Mouse (Mus musculus) brain, embryonic 14.5 days (tissue): ENCODE measurements at regions not wholly inside any gene's neighbourhood (a gene's known extent, or its start where the extent isn't known, plus 50 kb on each side); places are given as distances from the start of the nearest gene placed in this dataset.

Source experiments
- DNase-seq: peaks from one replicate; pipeline ENCODE4 v3.0.0-alpha.2; 2011; ENCODE audit warnings: low read depth
- CTCF ChIP-seq: fragments of 200-500 bp; IDR thresholded peaks from 2 replicates; pipeline ENCODE4 v1.5.1; 2012; ENCODE audit warnings: inconsistent platforms, mild to moderate bottlenecking, moderate library complexity, borderline replicate concordance; ENCODE audit not compliant: insufficient read depth, insufficient read length; ENCODE audit errors: extremely low read depth
- POLR2A ChIP-seq: fragments of 200-500 bp; IDR thresholded peaks from 2 replicates; pipeline ENCODE4 v1.6.1; 2012; ENCODE audit warnings: mild to moderate bottlenecking, inconsistent platforms, borderline replicate concordance; ENCODE audit not compliant: poor library complexity, insufficient read depth, insufficient read length, severe bottlenecking; ENCODE audit errors: extremely low read depth

- peak; percentile 87 for DNase-seq
These were observed 57.6 kb upstream of the D1Pas1 start for GRCm38 (mm10) chr1:186909518-186910105.

GRCm38 (mm10) chr1:186909073-186909472, 58.1 kb upstream of the D1Pas1 start:
- peak; percentile 83 for DNase-seq
- TF ChIP-seq CTCF = no peak

More at GRCm38 (mm10) chr1:186909518-186910105, 57.6 kb upstream of the D1Pas1 start:
- no peak for TF ChIP-seq POLR2A
- no peak for TF ChIP-seq CTCF

- TF ChIP-seq CTCF (no peak), POLR2A (no peak)
- DNase-seq = no peak
These were observed 59.6 kb upstream of the D1Pas1 start for GRCm38 (mm10) chr1:186907409-186908170.

- no peak for DNase-seq
- TF ChIP-seq POLR2A (no peak), CTCF (no peak)
These were observed 61.3 kb upstream of the D1Pas1 start for GRCm38 (mm10) chr1:186905942-186906341.

GRCm38 (mm10) chr1:186901548-186901947, 65.7 kb upstream of the D1Pas1 start:
- TF ChIP-seq CTCF (no peak), POLR2A (no peak)

GRCm38 (mm10) chr1:186898203-186898602, 69.0 kb upstream of the D1Pas1 start:
- DNase-seq = peak; percentile 31
- no peak for TF ChIP-seq POLR2A
- no peak for TF ChIP-seq CTCF

More at GRCm38 (mm10) chr1:186901548-186901947, 65.7 kb upstream of the D1Pas1 start:
- DNase-seq = no peak

GRCm38 (mm10) chr1:186889584-186889852, 77.7 kb upstream of the D1Pas1 start:
- no peak for DNase-seq
- TF ChIP-seq CTCF (no peak), POLR2A (no peak)

GRCm38 (mm10) chr1:186888767-186889583, 78.2 kb upstream of the D1Pas1 start:
- TF ChIP-seq CTCF = no peak
- no peak for TF ChIP-seq POLR2A
- DNase-seq = peak; percentile 80

GRCm38 (mm10) chr1:186887127-186887526, 80.1 kb upstream of the D1Pas1 start:
- peak; percentile 78 for DNase-seq
- TF ChIP-seq POLR2A = no peak
- no peak for TF ChIP-seq CTCF

- peak; percentile 7 for DNase-seq
- TF ChIP-seq CTCF (no peak), POLR2A (no peak)
These were observed 86.8 kb upstream of the D1Pas1 start for GRCm38 (mm10) chr1:186880391-186880790.

GRCm38 (mm10) chr1:186860608-186861444, 106.4 kb upstream of the D1Pas1 start:
- TF ChIP-seq POLR2A (no peak), CTCF (no peak)

GRCm38 (mm10) chr1:186858285-186858684, 108.9 kb upstream of the D1Pas1 start:
- DNase-seq = no peak
- TF ChIP-seq CTCF (no peak), POLR2A (no peak)

More at GRCm38 (mm10) chr1:186860608-186861444, 106.4 kb upstream of the D1Pas1 start:
- DNase-seq = peak; percentile 74
